Mouse (Mus musculus) erythroblast, adult 5-6 weeks (primary cell): ENCODE results near the gene Plekhf1. TPM values are rescaled to one million over a fixed set of nuclear protein-coding genes. Genes with fewer than 3 reads are reported as not detected.

ENCODE experiments used
- total RNA-seq, 2 experiments: library from RNA; stranded (forward) in 1 of 2; stranded (reverse) in 1 of 2; fragments of 150-400 nt in 1 of 2; fragments of 200-764, 138-1000 nt in 1 of 2; gene quantifications; 2 replicates each; pipeline versions ENCODE4 v1.2.3 to v1.2.4; 2015 to 2017; ENCODE audit warnings: low replicate concordance in 2 of 2

Gene Plekhf1
- total RNA-seq, 2 experiments from 2014 or later, result 0.09 TPM; not detected in 1

Other genes starting within 250 kb of the Plekhf1 start
- gene Uri1, start 204.5 kb downstream of the Plekhf1 start, total RNA-seq (2015; ENCODE audit: low replicate concordance), result 16.9 and 51.9 TPM in 2 replicates
- 7.2 and 22.3 TPM in 2 replicates for gene Uri1, start 204.5 kb downstream of the Plekhf1 start, total RNA-seq (2017; ENCODE audit: low replicate concordance)
- 18.8 and 62.1 TPM in 2 replicates for gene Ccne1, start 120.5 kb downstream of the Plekhf1 start, total RNA-seq (2015; ENCODE audit: low replicate concordance)
- gene Ccne1, start 120.5 kb downstream of the Plekhf1 start, total RNA-seq (2017; ENCODE audit: low replicate concordance), result 50.2 and 65.5 TPM in 2 replicates
- 4.8 and 10.6 TPM in 2 replicates for gene 1600014C10Rik, start 44.8 kb downstream of the Plekhf1 start, total RNA-seq (2015; ENCODE audit: low replicate concordance)
- gene 1600014C10Rik, start 44.8 kb downstream of the Plekhf1 start, total RNA-seq (2017; ENCODE audit: low replicate concordance), result 7.7 and 8.8 TPM in 2 replicates
- gene Pop4, start 43.4 kb upstream of the Plekhf1 start, total RNA-seq (2015; ENCODE audit: low replicate concordance), result 1.7 and 7.7 TPM in 2 replicates
- 3.2 and 5.2 TPM in 2 replicates for gene Pop4, start 43.4 kb upstream of the Plekhf1 start, total RNA-seq (2017; ENCODE audit: low replicate concordance)